Mouse (Mus musculus): ENCODE measurements around the gene Dysf. TPM values are rescaled to one million over a fixed set of nuclear protein-coding genes. Genes with fewer than 3 reads are reported as not detected.
A peak's percentile ranks its signal among the peaks of the same experiment; 100 is the strongest.

Gene Dysf
- 18.6 and 19.3 TPM in 2 replicates for polyA plus RNA-seq (2014; fragmentation: Nextera tagmentation; extraction: Ambion mirVana)

- H3K4me3 ChIP-seq (ENCODE audit: control insufficient read depth in 1 of 2, insufficient read depth in 1 of 2, low read depth in 1 of 2, low read length in 2 of 2) = peak within 1 kb of the TSS; percentile 50 to 51
- H3K4me2 ChIP-seq (ENCODE audit: low read length) = peak within 1 kb of the TSS; percentile 91
- no peaks in the 10 kb centered on the region for H3K9me3 ChIP-seq (ENCODE audit: control insufficient read depth, low read length)
- H3K9ac ChIP-seq (ENCODE audit: low read length) = peak within 1 kb of the TSS; percentile 74
- WGBS = 1% methylated on average over 41 of the region's 41 CpGs
- no peaks in the 10 kb centered on the region for H3K36me3 ChIP-seq (ENCODE audit: control insufficient read depth, insufficient read depth, low read length)
- no peaks in the 10 kb centered on the region for H3K27me3 ChIP-seq (ENCODE audit: control insufficient read depth, insufficient read depth, low read length)
- peak; percentile 25 for ATAC-seq (ENCODE audit: insufficient number of reproducible peaks, insufficient read depth, low FRiP score, low read depth)
- H3K4me1 ChIP-seq (ENCODE audit: control insufficient read depth in 2 of 2, insufficient read depth in 2 of 2, low read length in 2 of 2) = peaks cover 29 to 39% of the 10 kb centered on the region in 2 experiments
- peak within 1 kb of the TSS; percentile 91 to 92 for H3K27ac ChIP-seq (replicated peaks in 1 of 2; ENCODE audit: control insufficient read depth in 1 of 2, insufficient read depth in 1 of 2, low read depth in 2 of 2, low read length in 2 of 2)
Observed at GRCm38 (mm10) chr6:84008363-84009171, at the start of gene Dysf. TSS of gene Dysf (plus strand) at chr6:84008590.

DNA sequence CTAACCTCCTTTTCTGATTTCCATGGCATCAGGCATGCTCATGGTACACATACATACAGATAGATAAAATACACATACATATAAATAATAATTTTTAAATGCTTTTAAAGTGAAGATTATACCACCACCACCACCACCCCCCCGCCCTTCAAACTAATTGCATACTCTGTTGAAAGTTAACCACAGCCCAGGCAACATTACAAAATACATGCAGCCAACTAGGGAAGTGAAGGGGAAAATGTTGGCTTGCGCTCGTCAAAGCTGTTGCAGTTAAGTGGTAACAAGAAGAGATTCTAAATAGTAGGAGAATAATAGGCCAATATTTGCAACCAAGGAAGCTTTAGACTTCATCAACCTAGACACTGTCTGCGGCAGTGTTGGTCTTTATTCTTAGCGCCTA is 20.7 kb upstream of the Dysf start:
- Histone ChIP-seq H3K4me1 (ENCODE audit: control insufficient read depth in 2 of 2, insufficient read depth in 2 of 2, low read length in 2 of 2) (no peaks in the 10 kb centered on the region), H3K4me3 (ENCODE audit: control insufficient read depth in 1 of 2, insufficient read depth in 1 of 2, low read depth in 1 of 2, low read length in 2 of 2) (no peak overlapping the region), H3K4me2 (ENCODE audit: low read length) (no peak overlapping the region), H3K36me3 (ENCODE audit: control insufficient read depth, insufficient read depth, low read length) (peaks cover 62% of the 10 kb centered on the region), H3K27ac (replicated peaks in 1 of 2; ENCODE audit: control insufficient read depth in 1 of 2, insufficient read depth in 1 of 2, low read depth in 2 of 2, low read length in 2 of 2) (no peak overlapping the region), H3K9ac (ENCODE audit: low read length) (no peak overlapping the region), H3K9me3 (ENCODE audit: control insufficient read depth, low read length) (no peaks in the 10 kb centered on the region), H3K27me3 (ENCODE audit: control insufficient read depth, insufficient read depth, low read length) (no peaks in the 10 kb centered on the region)
- ATAC-seq (ENCODE audit: insufficient number of reproducible peaks, insufficient read depth, low FRiP score, low read depth) = no peak
- 92% methylated on average over 5 of the region's 5 CpGs for WGBS

GRCm38 (mm10) chr6:84002716-84003115 is 5.7 kb upstream of the Dysf start:
- no peak overlapping the region for H3K4me2 ChIP-seq (ENCODE audit: low read length)
- no peak for ATAC-seq (ENCODE audit: insufficient number of reproducible peaks, insufficient read depth, low FRiP score, low read depth)
- no peak overlapping the region for H3K27ac ChIP-seq (replicated peaks in 1 of 2; ENCODE audit: control insufficient read depth in 1 of 2, insufficient read depth in 1 of 2, low read depth in 2 of 2, low read length in 2 of 2)
- no peak overlapping the region for H3K4me3 ChIP-seq (ENCODE audit: control insufficient read depth in 1 of 2, insufficient read depth in 1 of 2, low read depth in 1 of 2, low read length in 2 of 2)
- no peaks in the 10 kb centered on the region for H3K4me1 ChIP-seq (ENCODE audit: control insufficient read depth in 2 of 2, insufficient read depth in 2 of 2, low read length in 2 of 2)
- peaks cover 20% of the 10 kb centered on the region for H3K36me3 ChIP-seq (ENCODE audit: control insufficient read depth, insufficient read depth, low read length)
- H3K9me3 ChIP-seq (ENCODE audit: control insufficient read depth, low read length) = 0 out of 2 replicates have a peak, but pooled peaks cover 3% of the 10 kb centered on the region
- WGBS = 53% methylated on average over 1 of the region's 1 CpGs
- no peak overlapping the region for H3K9ac ChIP-seq (ENCODE audit: low read length)
- H3K27me3 ChIP-seq (ENCODE audit: control insufficient read depth, insufficient read depth, low read length) = no peaks in the 10 kb centered on the region

DNA sequence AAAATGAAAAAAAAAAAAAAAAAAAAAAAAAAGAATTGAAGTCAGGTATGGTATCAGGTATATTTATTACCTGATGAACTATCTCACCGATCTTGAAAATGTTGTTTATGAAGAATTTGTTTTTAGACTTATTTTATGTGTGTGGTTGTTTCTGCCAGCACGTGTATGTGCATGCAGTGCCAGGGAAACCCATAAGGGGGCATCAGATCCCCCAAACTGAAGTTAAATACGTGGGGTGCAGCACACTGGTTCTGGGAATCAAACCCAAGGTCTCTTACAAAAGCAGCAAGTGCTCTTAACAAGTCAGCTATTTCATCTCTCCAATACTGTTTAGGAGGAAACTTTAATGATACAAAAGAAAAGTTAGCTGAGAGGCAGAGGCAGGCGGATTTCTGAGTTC is 4.1 kb upstream of the Dysf start:
- peaks cover 0 to under 1% of the 10 kb centered on the region in 2 experiments; a peak in 2 of 4 replicates for H3K4me1 ChIP-seq (ENCODE audit: control insufficient read depth in 2 of 2, insufficient read depth in 2 of 2, low read length in 2 of 2)
- H3K9me3 ChIP-seq (ENCODE audit: control insufficient read depth, low read length) = no peaks in the 10 kb centered on the region
- no peak overlapping the region for H3K4me3 ChIP-seq (ENCODE audit: control insufficient read depth in 1 of 2, insufficient read depth in 1 of 2, low read depth in 1 of 2, low read length in 2 of 2)
- WGBS = 86% methylated on average over 4 of the region's 4 CpGs
- H3K27ac ChIP-seq (replicated peaks in 1 of 2; ENCODE audit: control insufficient read depth in 1 of 2, insufficient read depth in 1 of 2, low read depth in 2 of 2, low read length in 2 of 2) = no peak overlapping the region
- no peak for ATAC-seq (ENCODE audit: insufficient number of reproducible peaks, insufficient read depth, low FRiP score, low read depth)
- H3K4me2 ChIP-seq (ENCODE audit: low read length) = no peak overlapping the region
- no peaks in the 10 kb centered on the region for H3K27me3 ChIP-seq (ENCODE audit: control insufficient read depth, insufficient read depth, low read length)
- H3K9ac ChIP-seq (ENCODE audit: low read length) = no peak overlapping the region
- peaks cover 6% of the 10 kb centered on the region for H3K36me3 ChIP-seq (ENCODE audit: control insufficient read depth, insufficient read depth, low read length)

- ATAC-seq (ENCODE audit: insufficient number of reproducible peaks, insufficient read depth, low FRiP score, low read depth) = peak; percentile 40; the same call in 1 of the 2 replicates
- WGBS = 5% methylated on average over 8 of the region's 8 CpGs
- H3K9me3 ChIP-seq (ENCODE audit: control insufficient read depth, low read length) = no peaks in the 10 kb centered on the region
- peak overlapping the region; percentile 74 for H3K9ac ChIP-seq (ENCODE audit: low read length)
- no peaks in the 10 kb centered on the region for H3K36me3 ChIP-seq (ENCODE audit: control insufficient read depth, insufficient read depth, low read length)
- H3K4me3 ChIP-seq (ENCODE audit: control insufficient read depth in 1 of 2, insufficient read depth in 1 of 2, low read depth in 1 of 2, low read length in 2 of 2) = peak overlapping the region; percentile 50 to 51
- H3K27ac ChIP-seq (replicated peaks in 1 of 2; ENCODE audit: control insufficient read depth in 1 of 2, insufficient read depth in 1 of 2, low read depth in 2 of 2, low read length in 2 of 2) = peak overlapping the region; percentile 91 to 92
- no peaks in the 10 kb centered on the region for H3K27me3 ChIP-seq (ENCODE audit: control insufficient read depth, insufficient read depth, low read length)
- H3K4me1 ChIP-seq (ENCODE audit: control insufficient read depth in 2 of 2, insufficient read depth in 2 of 2, low read length in 2 of 2) = peaks cover 29 to 40% of the 10 kb centered on the region in 2 experiments
- H3K4me2 ChIP-seq (ENCODE audit: low read length) = peak overlapping the region; percentile 91
Observed at GRCm38 (mm10) chr6:84009172-84009872, 932 bp downstream of the Dysf start.

DNA sequence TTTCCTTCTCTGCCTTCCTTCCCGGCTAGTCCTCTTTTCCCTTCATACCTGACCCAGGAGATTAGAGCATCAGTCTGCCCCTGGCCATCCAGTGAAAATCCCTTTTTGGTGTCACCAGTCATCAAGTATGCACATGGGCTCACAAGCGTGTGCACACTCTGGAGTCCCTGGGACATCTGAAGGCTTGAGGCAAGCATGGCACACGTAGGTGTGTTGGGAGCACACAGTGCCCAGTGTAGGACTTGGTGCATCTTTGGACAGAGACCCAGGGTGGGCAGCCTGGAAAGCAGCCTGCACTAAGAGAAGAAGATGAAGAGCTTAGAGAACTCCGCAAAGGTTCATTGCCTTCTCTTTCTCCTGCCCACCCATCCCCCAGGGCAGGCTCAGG is 1.5 kb downstream of the Dysf start:
- Histone ChIP-seq H3K4me2 (ENCODE audit: low read length) (peak overlapping the region; percentile 91), H3K9ac (ENCODE audit: low read length) (peak overlapping the region; percentile 63), H3K4me3 (ENCODE audit: control insufficient read depth in 1 of 2, insufficient read depth in 1 of 2, low read depth in 1 of 2, low read length in 2 of 2) (peak overlapping the region; percentile 25 to 51), H3K27me3 (ENCODE audit: control insufficient read depth, insufficient read depth, low read length) (no peaks in the 10 kb centered on the region), H3K36me3 (ENCODE audit: control insufficient read depth, insufficient read depth, low read length) (no peaks in the 10 kb centered on the region), H3K9me3 (ENCODE audit: control insufficient read depth, low read length) (no peaks in the 10 kb centered on the region), H3K4me1 (ENCODE audit: control insufficient read depth in 2 of 2, insufficient read depth in 2 of 2, low read length in 2 of 2) (peaks cover 29 to 42% of the 10 kb centered on the region in 2 experiments), H3K27ac (replicated peaks in 1 of 2; ENCODE audit: control insufficient read depth in 1 of 2, insufficient read depth in 1 of 2, low read depth in 2 of 2, low read length in 2 of 2) (peak overlapping the region; percentile 91 to 92)
- 20% methylated on average over 4 of the region's 4 CpGs for WGBS
- ATAC-seq (ENCODE audit: insufficient number of reproducible peaks, insufficient read depth, low FRiP score, low read depth) = 0 out of 2 replicates have a peak, but pooled peaks have one; percentile 27

GRCm38 (mm10) chr6:84010303-84011225 is 2.2 kb downstream of the Dysf start:
- WGBS = 27% methylated on average over 8 of the region's 8 CpGs
- Histone ChIP-seq H3K27me3 (ENCODE audit: control insufficient read depth, insufficient read depth, low read length) (no peaks in the 10 kb centered on the region), H3K4me2 (ENCODE audit: low read length) (peak overlapping the region; percentile 91), H3K27ac (replicated peaks in 1 of 2; ENCODE audit: control insufficient read depth in 1 of 2, insufficient read depth in 1 of 2, low read depth in 2 of 2, low read length in 2 of 2) (peak overlapping the region; percentile 91 to 92), H3K4me3 (ENCODE audit: control insufficient read depth in 1 of 2, insufficient read depth in 1 of 2, low read depth in 1 of 2, low read length in 2 of 2) (peak overlapping the region; percentile 25 to 51; a peak in 3 of 4 replicates), H3K4me1 (ENCODE audit: control insufficient read depth in 2 of 2, insufficient read depth in 2 of 2, low read length in 2 of 2) (peaks cover 32 to 48% of the 10 kb centered on the region in 2 experiments), H3K36me3 (ENCODE audit: control insufficient read depth, insufficient read depth, low read length) (no peaks in the 10 kb centered on the region), H3K9ac (ENCODE audit: low read length) (peak overlapping the region; percentile 63), H3K9me3 (ENCODE audit: control insufficient read depth, low read length) (no peaks in the 10 kb centered on the region)
- ATAC-seq (ENCODE audit: insufficient number of reproducible peaks, insufficient read depth, low FRiP score, low read depth) = peak; percentile 36; the same call in 1 of the 2 replicates
